Mouse (Mus musculus): ENCODE results near the gene Sytl3. TPM values are rescaled to one million over a fixed set of nuclear protein-coding genes. Genes with fewer than 3 reads are reported as not detected.
"Not testable (repeated sequence)": the region's sequence is repeated elsewhere in the genome, so short reads cannot be mapped to it uniquely, and the experiment has no call there.

Sytl3 gene
- polyA plus RNA-seq, 1 experiment from 2014 or later = 0.31 TPM

DNA sequence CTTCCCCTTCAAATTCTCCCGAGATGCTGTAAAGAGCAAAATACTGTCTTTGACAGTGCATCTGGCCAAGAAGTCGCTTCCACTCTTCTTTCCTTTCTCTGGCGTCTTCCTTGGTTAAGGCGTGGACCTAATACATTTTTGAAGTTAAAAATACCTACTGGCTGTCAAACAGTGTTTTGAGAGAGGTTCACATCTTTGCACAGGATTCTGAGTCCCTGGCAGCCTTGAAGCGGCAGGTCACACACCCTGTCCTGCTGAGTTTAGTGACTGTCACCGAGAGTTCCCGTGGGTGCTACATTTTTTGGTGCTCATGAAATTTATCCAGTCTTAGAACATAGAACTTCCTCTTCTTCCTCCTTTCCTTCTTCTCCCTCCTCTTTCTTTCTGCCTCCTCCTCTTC lies 41.2 kb downstream of the Sytl3 start:
- not testable (repeated sequence) for H3K4me3 ChIP-seq; H3K9ac ChIP-seq; H3K4me1 ChIP-seq; H3K36me3 ChIP-seq; H3K27me3 ChIP-seq; H3K9me3 ChIP-seq; H3K4me2 ChIP-seq; H3K27ac ChIP-seq; ATAC-seq (ENCODE audit: insufficient number of reproducible peaks, insufficient read depth, low FRiP score, low TSS enrichment, low read depth)
- WGBS = 74% methylated on average over 4 of the region's 7 CpGs

GRCm38 (mm10) chr17:6702625-6703221 lies 43.8 kb downstream of the Sytl3 start:
- 61% methylated on average over 3 of the region's 8 CpGs for WGBS
- H3K9ac ChIP-seq; H3K9me3 ChIP-seq; H3K36me3 ChIP-seq; ATAC-seq (ENCODE audit: insufficient number of reproducible peaks, insufficient read depth, low FRiP score, low TSS enrichment, low read depth); H3K4me1 ChIP-seq; H3K4me3 ChIP-seq; H3K27ac ChIP-seq; H3K4me2 ChIP-seq; H3K27me3 ChIP-seq: not testable (repeated sequence)

GRCm38 (mm10) chr17:6703381-6704270 lies 44.7 kb downstream of the Sytl3 start:
- H3K9ac ChIP-seq; H3K36me3 ChIP-seq; H3K27ac ChIP-seq; H3K4me2 ChIP-seq; H3K4me3 ChIP-seq; H3K9me3 ChIP-seq; H3K27me3 ChIP-seq; ATAC-seq (ENCODE audit: insufficient number of reproducible peaks, insufficient read depth, low FRiP score, low TSS enrichment, low read depth); H3K4me1 ChIP-seq: not testable (repeated sequence)
- WGBS = 43% methylated on average over 7 of the region's 9 CpGs

DNA sequence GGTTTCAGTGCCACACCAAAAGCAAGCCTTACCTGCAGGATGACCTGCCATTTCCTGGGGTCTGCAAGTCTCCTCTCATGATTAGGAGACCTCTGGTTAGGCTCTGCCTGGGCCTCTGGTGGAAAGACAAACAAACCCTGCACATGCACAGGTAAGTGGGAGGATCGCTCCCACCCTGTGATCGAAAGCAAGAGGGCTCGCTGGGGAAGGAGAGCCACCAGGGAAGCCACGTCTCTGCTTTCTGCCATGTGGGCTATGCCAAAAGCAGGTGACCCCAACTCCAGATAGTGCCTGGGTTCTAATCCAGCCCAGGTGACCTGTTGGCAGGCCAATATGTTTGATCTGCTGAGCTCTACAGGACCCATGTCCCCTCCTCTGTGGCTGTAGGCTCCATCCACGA lies 47.6 kb downstream of the Sytl3 start:
- ATAC-seq (ENCODE audit: insufficient number of reproducible peaks, insufficient read depth, low FRiP score, low TSS enrichment, low read depth); H3K4me3 ChIP-seq; H3K9me3 ChIP-seq; H3K4me1 ChIP-seq; H3K36me3 ChIP-seq; H3K27ac ChIP-seq; H3K27me3 ChIP-seq; H3K9ac ChIP-seq; H3K4me2 ChIP-seq: not testable (repeated sequence)
- 83% methylated on average over 5 of the region's 5 CpGs for WGBS

- not testable (repeated sequence) for H3K4me2 ChIP-seq; H3K4me1 ChIP-seq; H3K36me3 ChIP-seq; H3K9me3 ChIP-seq; H3K27me3 ChIP-seq; H3K9ac ChIP-seq; H3K27ac ChIP-seq; H3K4me3 ChIP-seq; ATAC-seq (ENCODE audit: insufficient number of reproducible peaks, insufficient read depth, low FRiP score, low TSS enrichment, low read depth)
- 89% methylated on average over 5 of the region's 5 CpGs for WGBS
Measured at GRCm38 (mm10) chr17:6707422-6707821, 48.5 kb downstream of the Sytl3 start.

DNA sequence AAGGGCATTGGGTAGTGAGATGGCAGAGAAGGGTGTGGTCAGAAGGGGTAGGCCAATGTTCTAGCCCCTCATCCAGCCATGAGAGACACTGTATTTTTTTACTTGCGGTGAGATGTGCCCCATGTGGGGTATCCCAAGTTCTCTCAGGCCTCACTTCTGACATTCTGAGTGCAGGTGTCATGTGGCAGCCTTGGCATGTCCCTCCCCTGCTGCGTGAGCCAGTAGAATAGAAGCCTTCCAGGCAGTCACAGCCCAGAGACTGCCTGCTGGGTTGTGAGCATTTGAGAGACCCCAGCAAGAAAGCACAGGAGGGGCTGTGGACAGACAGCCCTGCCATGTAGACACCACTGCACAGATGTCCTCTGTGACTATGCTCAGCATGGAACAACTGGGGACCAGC lies 49.3 kb downstream of the Sytl3 start:
- not testable (repeated sequence) for ATAC-seq (ENCODE audit: insufficient number of reproducible peaks, insufficient read depth, low FRiP score, low TSS enrichment, low read depth)

GRCm38 (mm10) chr17:6713483-6713882 lies 54.6 kb downstream of the Sytl3 start:
- H3K4me1 ChIP-seq; H3K9ac ChIP-seq; H3K27me3 ChIP-seq; H3K9me3 ChIP-seq; H3K27ac ChIP-seq; H3K36me3 ChIP-seq; ATAC-seq (ENCODE audit: insufficient number of reproducible peaks, insufficient read depth, low FRiP score, low TSS enrichment, low read depth); H3K4me2 ChIP-seq; H3K4me3 ChIP-seq: not testable (repeated sequence)
- 48% methylated on average over 2 of the region's 2 CpGs for WGBS

More for the DNA sequence above, 49.3 kb downstream of the Sytl3 start:
- H3K9me3 ChIP-seq, H3K9ac ChIP-seq, H3K4me2 ChIP-seq, H3K36me3 ChIP-seq, H3K4me3 ChIP-seq, H3K27me3 ChIP-seq, H3K27ac ChIP-seq, H3K4me1 ChIP-seq: not testable (repeated sequence)
- WGBS = 67% methylated on average over 2 of the region's 2 CpGs

- not testable (repeated sequence) for H3K4me3 ChIP-seq; H3K27me3 ChIP-seq; H3K9ac ChIP-seq; H3K9me3 ChIP-seq; H3K4me2 ChIP-seq; H3K36me3 ChIP-seq; ATAC-seq (ENCODE audit: insufficient number of reproducible peaks, insufficient read depth, low FRiP score, low TSS enrichment, low read depth); H3K27ac ChIP-seq; H3K4me1 ChIP-seq
- 82% methylated on average over 8 of the region's 8 CpGs for WGBS
Measured at GRCm38 (mm10) chr17:6713944-6714343, 55.1 kb downstream of the Sytl3 start.

GRCm38 (mm10) chr17:6727996-6728610 lies 69.2 kb downstream of the Sytl3 start:
- Histone ChIP-seq H3K4me3 (no peak overlapping the region), H3K9ac (no peak overlapping the region), H3K27ac (no peak overlapping the region), H3K36me3 (no peaks in the 10 kb centered on the region), H3K27me3 (no peaks in the 10 kb centered on the region), H3K4me1 (no peaks in the 10 kb centered on the region), H3K9me3 (no peaks in the 10 kb centered on the region), H3K4me2 (no peak overlapping the region)
- WGBS = 93% methylated on average over 12 of the region's 12 CpGs
- no peak for ATAC-seq (ENCODE audit: insufficient number of reproducible peaks, insufficient read depth, low FRiP score, low TSS enrichment, low read depth)

DNA sequence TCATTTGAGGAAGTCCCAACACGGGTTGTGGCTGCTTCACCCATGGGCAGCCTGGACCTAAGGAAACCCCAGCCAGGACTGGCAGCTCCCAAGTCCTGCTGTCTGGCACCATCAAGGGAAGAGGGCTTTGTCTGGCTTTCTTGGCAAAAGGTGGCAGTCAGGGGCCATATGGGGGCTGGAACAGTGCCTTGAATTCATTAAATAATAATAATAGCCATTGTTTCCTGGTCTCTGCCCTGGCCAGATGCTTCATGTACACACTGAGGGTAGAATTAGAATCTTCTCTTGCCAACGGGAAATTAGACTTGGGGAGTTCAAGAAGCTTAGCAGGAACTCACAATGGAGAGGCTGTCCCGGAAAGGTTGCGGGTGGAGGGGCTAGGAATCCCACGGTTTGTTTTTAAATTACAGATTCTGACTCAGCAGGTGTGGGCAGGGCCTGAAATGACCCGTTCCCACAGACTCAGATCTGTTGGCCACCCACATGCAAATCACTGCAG lies 70.4 kb downstream of the Sytl3 start:
- H3K27ac ChIP-seq = no peak overlapping the region
- no peaks in the 10 kb centered on the region for H3K27me3 ChIP-seq
- no peak overlapping the region for H3K4me3 ChIP-seq
- no peaks in the 10 kb centered on the region for H3K9me3 ChIP-seq
- no peak for ATAC-seq (ENCODE audit: insufficient number of reproducible peaks, insufficient read depth, low FRiP score, low TSS enrichment, low read depth)
- H3K4me2 ChIP-seq = no peak overlapping the region
- H3K9ac ChIP-seq = no peak overlapping the region
- no peaks in the 10 kb centered on the region for H3K4me1 ChIP-seq
- no peaks in the 10 kb centered on the region for H3K36me3 ChIP-seq
- WGBS = 12% methylated on average over 6 of the region's 6 CpGs

DNA sequence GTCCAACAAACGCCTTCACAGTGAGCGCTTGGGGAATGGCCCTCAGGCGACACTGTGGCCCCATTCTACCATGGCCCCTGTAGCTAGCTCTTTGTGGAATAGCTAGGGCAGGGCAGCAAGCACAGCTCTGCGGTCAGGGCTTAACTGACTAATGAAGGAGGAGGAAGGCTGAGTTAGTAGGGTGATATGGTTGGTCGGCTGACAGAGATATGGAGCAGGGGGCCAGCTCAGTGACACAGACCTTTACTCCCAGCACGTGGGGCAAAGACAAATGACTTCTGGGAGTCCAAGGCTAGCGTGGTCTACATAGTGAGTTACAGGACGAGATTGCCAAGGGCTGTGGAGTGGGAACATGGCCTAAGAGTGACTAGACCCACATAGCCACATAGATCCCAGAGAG lies 72.2 kb downstream of the Sytl3 start:
- Histone ChIP-seq H3K4me2 (no peak overlapping the region), H3K27ac (no peak overlapping the region), H3K9me3 (no peaks in the 10 kb centered on the region), H3K4me3 (no peak overlapping the region), H3K36me3 (no peaks in the 10 kb centered on the region), H3K27me3 (no peaks in the 10 kb centered on the region), H3K4me1 (peaks cover 2% of the 10 kb centered on the region; the same call in 1 of the 2 replicates), H3K9ac (no peak overlapping the region)
- WGBS = 54% methylated on average over 8 of the region's 8 CpGs
- no peak for ATAC-seq (ENCODE audit: insufficient number of reproducible peaks, insufficient read depth, low FRiP score, low TSS enrichment, low read depth)

GRCm38 (mm10) chr17:6731634-6732033 lies 72.7 kb downstream of the Sytl3 start:
- Histone ChIP-seq H3K4me3 (no peak overlapping the region), H3K9me3 (no peaks in the 10 kb centered on the region), H3K9ac (no peak overlapping the region), H3K4me2 (no peak overlapping the region), H3K27ac (no peak overlapping the region), H3K4me1 (peaks cover 7% of the 10 kb centered on the region), H3K36me3 (no peaks in the 10 kb centered on the region), H3K27me3 (no peaks in the 10 kb centered on the region)
- ATAC-seq (ENCODE audit: insufficient number of reproducible peaks, insufficient read depth, low FRiP score, low TSS enrichment, low read depth) = no peak
- WGBS = 88% methylated on average over 12 of the region's 12 CpGs

Measured in embryonic facial prominence, embryonic 13.5 days (tissue).